In the genomic region with DNA sequence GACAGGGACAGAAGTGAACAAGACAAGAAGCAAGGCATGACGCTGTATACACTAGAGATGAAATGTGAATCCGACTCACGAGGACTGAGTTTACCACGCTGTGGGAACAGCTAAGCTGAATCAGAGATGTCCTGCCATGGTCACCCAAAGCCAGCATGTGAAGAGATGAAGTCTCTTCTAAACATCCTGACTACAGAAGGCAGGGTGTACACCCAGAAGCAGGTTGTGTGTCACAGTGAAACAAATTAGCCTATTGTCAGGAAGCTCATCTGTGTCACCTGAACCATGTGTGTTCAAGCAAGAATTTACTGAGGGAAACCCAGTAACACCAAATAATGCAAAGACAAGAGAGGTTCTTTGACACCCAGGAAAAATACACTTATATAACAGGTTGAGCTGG, we compare ENCODE assay signal across 16 mouse cellular contexts. TPM values are rescaled to one million over a fixed set of nuclear protein-coding genes. Genes with fewer than 3 reads are reported as not detected.
"Had no signal": no experiment of that assay in that cellular context is flagged by ENCODE, and none has a peak within 500 bp of the region (broad histone marks: within the 10 kb centered on the region; RNA-seq: fewer than 3 reads in every experiment).

No protein-coding gene starts in this region.

- H3K27ac ChIP-seq: left cerebral cortex, adult 2 months; limb, embryonic 12.5 days; limb, embryonic 15.5 days; liver, embryonic 14.5 days; midbrain, embryonic 13.5 days; stomach, embryonic 15.5 days had no signal

- H3K27me3 ChIP-seq: limb, embryonic 12.5 days; limb, embryonic 15.5 days; midbrain, embryonic 13.5 days; stomach, embryonic 15.5 days had no signal

- ATAC-seq: liver, postnatal 0 days; midbrain, embryonic 13.5 days; midbrain, embryonic 16.5 days had no signal

- DNase-seq: kidney, adult 18-20 months; kidney, postnatal 36 days; layer of hippocampus, postnatal 36 days; left cerebral cortex, postnatal 4 days; liver, postnatal 0 days; lung, embryonic 14.5 days; thymus, postnatal 25 days had no signal

- H3K9me3 ChIP-seq: limb, embryonic 12.5 days; limb, embryonic 15.5 days; stomach, embryonic 15.5 days had no signal

- H3K9ac ChIP-seq: limb, embryonic 12.5 days; limb, embryonic 15.5 days; liver, embryonic 14.5 days; liver, postnatal 0 days; lung, embryonic 14.5 days; midbrain, embryonic 13.5 days; stomach, embryonic 15.5 days had no signal

- H3K4me1 ChIP-seq: limb, embryonic 12.5 days; stomach, embryonic 15.5 days had no signal

- H3K4me3 ChIP-seq: left cerebral cortex, adult 2 months; limb, embryonic 12.5 days; limb, embryonic 15.5 days; midbrain, embryonic 13.5 days; stomach, embryonic 15.5 days had no signal

- H3K4me2 ChIP-seq: limb, embryonic 12.5 days; limb, embryonic 15.5 days; liver, embryonic 11.5 days; lung, embryonic 14.5 days; midbrain, embryonic 13.5 days; stomach, embryonic 15.5 days had no signal

- H3K36me3 ChIP-seq: limb, embryonic 12.5 days; limb, embryonic 15.5 days; midbrain, embryonic 13.5 days; stomach, embryonic 15.5 days had no signal

RNA-seq across cellular contexts. Expression of gene Rab20, which starts 12.9 kb away (rescaled TPM):
- polyA plus RNA-seq: neural tube, embryonic 14.5 days had no signal
